Mouse (Mus musculus): ENCODE data around the gene Atf5. TPM values are rescaled to one million over a fixed set of nuclear protein-coding genes. Genes with fewer than 3 reads are reported as not detected.

Atf5 gene
- total RNA-seq, 2 experiments from 2014 or later = 22.2 to 26.5 TPM

GRCm38 (mm10) chr7:44850789-44851624 lies 34.5 kb upstream of the Atf5 start:
- intact Hi-C loops (cut with DNase I) = no loop called here
- no peak for DNase-seq (ENCODE audit: low spot score in 2 of 2)

DNA sequence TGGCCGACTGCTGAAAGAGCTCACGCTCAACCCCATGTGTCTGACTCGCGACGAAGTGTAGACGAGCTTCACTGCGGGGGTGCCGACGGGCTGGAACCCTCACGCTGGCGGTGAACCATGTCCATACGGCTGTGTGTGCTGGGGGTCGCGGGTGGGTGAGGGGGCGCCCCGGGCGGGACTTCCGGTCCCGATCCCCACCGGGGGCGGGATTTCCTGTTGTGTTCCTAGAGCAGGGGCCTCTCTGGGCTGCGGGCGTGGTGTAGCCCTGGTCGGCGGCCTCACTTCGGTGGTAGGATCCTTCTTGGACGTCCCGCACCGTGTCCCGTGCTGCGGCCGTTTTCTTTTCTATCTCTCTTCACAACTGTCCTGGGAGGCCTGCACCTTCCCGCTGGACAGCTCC lies 33.7 kb upstream of the Atf5 start:
- DNase-seq (ENCODE audit: low spot score in 2 of 2) = peak; percentile 77 to 80
- intact Hi-C loops (cut with DNase I) = no loop called here

GRCm38 (mm10) chr7:44849416-44850111 lies 33.1 kb upstream of the Atf5 start:
- peak; percentile 91 for DNase-seq (ENCODE audit: low spot score in 2 of 2)
- intact Hi-C loops (cut with DNase I) = loop anchor here (1.0 kb wide), 1 partner anchor 20 kb away; the partner anchor contains the start of gene Ptov1

DNA sequence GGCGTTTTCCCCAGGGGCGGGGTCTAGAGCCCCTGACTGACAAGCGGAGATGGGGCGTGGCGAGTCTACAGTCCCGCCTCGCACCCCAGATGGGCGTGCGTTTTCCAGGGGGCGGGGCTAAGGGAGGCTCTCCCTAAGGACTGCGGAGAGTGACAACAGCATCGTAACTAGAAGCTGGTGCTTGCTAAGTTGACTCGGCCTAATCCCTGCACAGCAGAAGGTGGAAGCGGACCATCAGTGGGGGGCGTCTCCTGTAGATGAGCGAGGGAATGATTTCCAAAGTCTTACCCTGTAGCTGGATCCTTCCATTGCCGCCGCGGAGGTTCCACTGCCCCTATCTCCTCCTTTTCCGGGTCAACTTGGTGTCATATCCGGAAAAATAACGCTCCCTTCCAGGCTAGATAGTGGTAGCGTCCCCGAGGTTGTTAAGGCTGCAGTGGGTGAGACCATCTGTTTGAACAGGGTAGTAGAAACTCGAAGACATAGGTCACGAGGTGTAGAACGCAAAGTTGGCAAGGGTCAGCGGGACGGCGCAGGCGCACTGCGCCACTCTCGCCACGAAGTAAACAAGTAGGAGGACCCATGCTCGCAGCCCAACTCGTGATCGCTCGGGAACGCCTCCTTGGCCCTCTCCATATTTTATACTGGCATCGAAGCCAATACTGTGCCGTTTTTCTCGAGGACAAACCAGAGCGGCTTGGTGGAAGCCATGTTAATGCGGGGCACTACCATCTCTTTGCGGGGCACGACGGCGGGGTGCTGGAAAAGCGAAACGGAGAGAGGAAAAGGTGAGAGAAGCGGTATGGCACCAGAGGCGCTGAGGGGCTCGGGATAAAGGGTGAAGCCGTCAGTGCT lies 32.3 kb upstream of the Atf5 start, which contains the start of the genes Akt1s1 and Tbc1d17:
Gene Akt1s1, plus strand, starts transcription at position 431 of the 855 bp plus-strand sequence.
Gene Tbc1d17, minus strand, starts transcription at position 519 of the 855 bp plus-strand sequence.
- intact Hi-C loops (cut with DNase I) = loop anchor here (1.0 kb wide), 1 partner anchor 21 kb away; the partner anchor contains the start of gene Ptov1
- peak; percentile 100 for DNase-seq (ENCODE audit: low spot score in 2 of 2)

GRCm38 (mm10) chr7:44847772-44848171 lies 31.3 kb upstream of the Atf5 start:
- DNase-seq (ENCODE audit: low spot score in 2 of 2) = no peak
- intact Hi-C loops (cut with DNase I) = no loop called here

GRCm38 (mm10) chr7:44846804-44847203 lies 30.3 kb upstream of the Atf5 start:
- DNase-seq (ENCODE audit: low spot score in 2 of 2) = no peak
- intact Hi-C loops (cut with DNase I) = no loop called here

DNA sequence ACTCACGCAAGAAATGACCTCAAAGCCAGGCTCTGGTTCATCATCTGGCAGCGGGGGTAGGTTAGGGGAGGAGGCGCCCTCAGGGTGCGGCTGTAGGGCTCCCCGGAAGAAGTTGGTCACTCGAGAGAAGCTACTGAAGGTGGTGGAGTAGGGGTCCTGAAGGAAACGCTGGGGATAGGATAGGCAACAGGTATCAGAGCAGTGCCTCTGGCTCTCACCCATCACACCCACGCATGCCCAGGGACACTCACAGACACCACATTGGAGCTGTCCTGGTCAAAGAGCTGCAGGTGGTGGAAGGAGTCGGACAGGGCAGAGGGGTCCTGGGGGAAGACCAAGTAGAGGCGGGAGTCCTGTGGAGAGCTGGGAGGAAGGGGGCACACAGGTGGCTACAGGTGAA lies 28.5 kb upstream of the Atf5 start:
- intact Hi-C loops (cut with DNase I) = no loop called here

DNA sequence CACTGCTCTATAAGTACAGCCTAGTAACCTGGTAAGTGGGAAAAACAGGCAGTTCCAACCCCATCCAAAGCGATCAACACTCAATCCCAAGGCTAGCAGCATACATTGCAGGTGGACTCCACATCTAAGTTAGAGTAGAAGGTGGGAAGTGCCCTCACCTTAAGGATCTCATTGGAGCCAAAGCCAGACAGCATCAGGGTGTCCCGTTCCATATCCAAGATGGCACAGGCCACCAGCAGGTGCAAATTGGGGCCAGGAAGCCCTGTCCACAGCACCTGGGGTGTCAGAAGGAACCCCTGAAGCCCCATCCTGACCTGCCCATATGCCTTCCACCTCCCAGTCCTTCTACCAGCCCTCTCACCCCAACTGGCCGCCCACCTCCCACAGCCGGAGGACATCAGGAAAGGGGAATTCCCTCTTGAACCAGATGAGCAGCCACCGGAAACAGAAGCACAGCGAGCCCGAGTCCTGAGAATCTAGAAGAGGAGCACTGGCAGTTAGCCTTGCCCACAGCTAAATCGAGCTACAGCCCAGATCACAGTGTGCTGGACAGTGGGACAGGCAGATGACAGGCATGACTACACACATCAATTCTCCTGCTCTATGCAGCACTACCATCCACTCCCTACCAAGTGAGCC lies 25.5 kb upstream of the Atf5 start:
- intact Hi-C loops (cut with DNase I) = no loop called here

More for the DNA sequence above, 28.5 kb upstream of the Atf5 start:
- DNase-seq (ENCODE audit: low spot score in 2 of 2) = no peak

DNA sequence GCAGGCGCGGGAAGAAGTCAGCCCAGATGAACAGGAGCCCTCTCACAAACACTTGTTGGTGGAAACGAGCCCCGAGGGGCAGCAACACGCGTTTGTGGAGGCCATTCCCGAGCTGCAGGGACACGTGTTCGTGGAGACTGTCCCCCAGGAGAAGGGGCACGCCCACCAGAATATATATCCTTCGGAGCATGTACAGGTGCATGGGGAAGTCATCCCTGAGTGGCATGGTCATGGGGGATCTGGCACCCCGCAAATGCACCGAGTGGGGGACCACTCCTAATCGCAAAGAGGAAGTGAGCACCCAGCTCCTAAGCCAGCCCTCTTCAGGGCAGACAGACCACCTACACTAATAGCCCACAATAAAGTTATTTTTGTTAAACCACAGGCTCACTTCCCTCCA lies 24.0 kb upstream of the Atf5 start:
- intact Hi-C loops (cut with DNase I) = no loop called here
- no peak for DNase-seq (ENCODE audit: low spot score in 2 of 2)

More for the DNA sequence above, 25.5 kb upstream of the Atf5 start:
- no peak for DNase-seq (ENCODE audit: low spot score in 2 of 2)

DNA sequence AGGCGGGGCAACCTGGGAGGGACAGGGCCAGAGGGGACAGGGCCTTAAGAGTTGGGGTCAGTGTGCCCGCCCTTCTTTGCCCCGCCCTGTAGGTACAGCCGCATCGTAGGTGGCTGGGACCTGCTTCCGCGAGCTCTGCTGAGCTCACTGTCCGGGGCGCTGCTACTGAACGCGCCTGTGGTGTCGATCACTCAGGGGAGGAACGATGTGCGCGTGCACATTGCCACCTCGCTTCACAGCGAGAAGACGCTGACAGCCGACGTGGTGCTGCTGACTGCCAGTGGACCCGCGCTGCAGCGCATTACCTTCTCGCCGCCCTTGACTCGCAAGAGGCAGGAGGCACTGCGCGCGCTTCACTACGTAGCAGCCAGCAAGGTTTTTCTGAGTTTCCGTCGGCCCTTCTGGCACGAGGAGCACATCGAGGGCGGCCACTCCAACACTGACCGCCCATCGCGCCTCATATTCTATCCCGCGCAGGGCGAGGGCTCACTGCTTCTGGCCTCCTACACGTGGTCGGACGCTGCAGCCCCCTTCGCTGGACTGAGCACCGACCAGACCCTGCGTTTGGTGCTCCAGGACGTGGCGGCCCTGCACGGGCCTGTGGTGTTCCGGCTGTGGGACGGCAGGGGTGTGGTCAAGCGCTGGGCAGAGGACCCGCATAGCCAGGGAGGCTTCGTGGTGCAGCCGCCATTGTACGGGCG lies 23.2 kb upstream of the Atf5 start:
- intact Hi-C loops (cut with DNase I) = no loop called here
- DNase-seq (ENCODE audit: low spot score in 2 of 2) = peak in 1 of 2 experiments; percentile 55

GRCm38 (mm10) chr7:44839171-44839490 lies 22.7 kb upstream of the Atf5 start:
- no peak for DNase-seq (ENCODE audit: low spot score in 2 of 2)
- intact Hi-C loops (cut with DNase I) = no loop called here

DNA sequence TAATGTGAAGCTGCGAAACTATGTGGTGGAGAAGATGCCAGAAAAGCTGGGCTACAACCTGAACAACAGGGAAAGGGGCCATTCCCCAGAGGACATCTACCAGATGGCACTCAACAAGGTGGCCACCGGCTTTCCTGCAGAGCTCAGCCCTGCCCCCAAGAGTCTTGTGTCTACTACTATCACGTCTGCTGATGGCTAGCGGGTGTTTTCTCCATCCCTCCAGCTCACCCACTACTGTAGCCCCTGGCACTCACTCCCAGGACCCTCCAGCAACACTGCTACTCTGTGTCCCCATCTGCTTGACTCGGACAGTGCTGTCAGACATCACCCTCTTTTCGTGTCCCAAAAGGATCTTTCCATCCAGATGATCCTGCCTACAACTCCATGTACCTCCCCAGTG lies 21.6 kb upstream of the Atf5 start:
- no peak for DNase-seq (ENCODE audit: low spot score in 2 of 2)
- intact Hi-C loops (cut with DNase I) = no loop called here

DNA sequence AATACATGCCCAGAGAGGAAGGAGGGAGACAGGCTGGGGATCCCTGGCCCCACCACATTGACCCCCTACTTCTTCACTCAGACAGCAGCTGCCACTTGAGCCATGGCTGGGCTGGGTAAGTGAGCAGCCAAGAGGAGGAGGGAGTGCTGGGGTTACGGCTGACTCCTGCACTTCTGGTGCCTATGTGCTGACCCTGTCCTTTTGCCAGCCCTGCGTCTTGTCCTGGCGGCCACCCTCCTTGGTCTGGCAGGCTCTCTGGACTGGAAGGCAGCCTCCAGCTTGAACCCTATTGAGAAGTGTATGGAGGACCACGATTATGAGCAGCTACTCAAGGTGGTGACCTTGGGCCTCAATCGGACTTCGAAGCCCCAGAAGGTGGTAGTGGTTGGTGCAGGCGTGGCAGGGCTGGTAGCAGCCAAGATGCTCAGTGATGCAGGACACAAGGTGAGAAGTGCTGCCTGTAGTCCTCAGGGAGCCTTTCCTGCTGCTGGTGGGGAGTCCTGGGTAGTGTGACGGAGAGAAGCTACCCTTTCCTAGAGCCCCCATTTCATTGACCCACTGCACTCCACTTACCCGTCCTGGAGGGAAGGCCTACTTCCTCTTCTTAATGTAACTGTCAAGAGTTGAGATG lies 20.1 kb upstream of the Atf5 start:
- no peak for DNase-seq (ENCODE audit: low spot score in 2 of 2)
- intact Hi-C loops (cut with DNase I) = no loop called here

DNA sequence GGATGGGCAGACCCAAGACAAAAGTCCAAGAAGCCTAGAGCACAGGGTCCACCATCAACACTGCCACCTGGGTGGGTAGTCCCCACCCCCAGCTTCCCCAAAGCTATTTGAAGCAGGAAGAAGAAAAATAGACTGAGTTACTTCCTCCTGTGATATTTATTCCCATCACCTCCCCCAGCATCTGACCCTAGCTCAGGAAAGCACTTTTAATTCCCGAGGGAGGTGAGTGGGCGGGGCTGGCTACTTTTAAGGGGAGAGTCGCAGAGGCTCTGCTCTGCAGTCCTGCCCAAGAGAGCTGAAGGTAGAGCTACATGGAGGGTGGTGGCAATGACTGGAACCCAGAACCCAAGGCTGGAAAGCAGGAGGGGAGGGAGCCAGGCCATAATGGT lies 19.6 kb upstream of the Atf5 start:
- no peak for DNase-seq (ENCODE audit: low spot score in 2 of 2)
- intact Hi-C loops (cut with DNase I) = no loop called here

GRCm38 (mm10) chr7:44835373-44836015 lies 19.0 kb upstream of the Atf5 start:
- intact Hi-C loops (cut with DNase I) = no loop called here
- no peak for DNase-seq (ENCODE audit: low spot score in 2 of 2)

- intact Hi-C loops (cut with DNase I) = no loop called here
- DNase-seq (ENCODE audit: low spot score in 2 of 2) = no peak
These were observed 16.3 kb upstream of the Atf5 start for GRCm38 (mm10) chr7:44832763-44833162.

DNA sequence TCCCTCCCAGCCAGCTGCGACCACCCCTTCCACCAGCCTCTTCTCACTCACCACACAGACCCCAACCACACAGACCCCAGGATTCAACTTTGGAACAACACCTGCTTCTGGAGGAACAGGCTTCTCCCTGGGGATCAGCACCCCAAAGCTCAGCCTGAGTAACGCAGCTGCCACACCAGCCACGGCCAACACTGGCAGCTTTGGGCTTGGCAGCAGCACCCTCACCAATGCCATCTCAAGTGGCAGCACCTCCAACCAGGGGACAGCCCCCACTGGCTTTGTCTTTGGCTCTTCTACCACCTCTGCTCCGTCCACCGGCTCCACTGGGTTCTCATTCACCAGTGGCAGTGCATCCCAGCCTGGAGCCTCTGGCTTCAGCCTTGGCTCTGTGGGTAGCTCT lies 12.2 kb upstream of the Atf5 start:
- no peak for DNase-seq (ENCODE audit: low spot score in 2 of 2)
- intact Hi-C loops (cut with DNase I) = no loop called here

DNA sequence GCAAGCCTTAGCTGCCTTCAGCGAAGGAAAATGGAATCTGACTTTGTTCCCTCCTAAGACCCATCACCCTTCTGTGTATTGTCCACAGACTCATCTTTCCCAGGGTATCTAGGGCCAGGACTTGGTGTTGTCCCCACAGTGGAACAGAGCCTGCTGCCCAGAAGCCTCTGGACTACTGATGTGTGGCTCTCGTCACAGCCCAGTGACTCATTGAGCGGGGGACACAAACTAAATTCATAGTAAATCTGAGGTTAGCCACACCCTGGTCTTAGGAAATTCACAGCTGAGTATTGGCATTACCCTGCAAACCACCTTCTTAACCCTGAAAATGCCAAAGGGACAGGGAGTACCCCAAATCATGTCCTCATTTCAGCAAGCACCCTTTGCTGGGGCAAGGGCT lies 10.3 kb upstream of the Atf5 start:
- intact Hi-C loops (cut with DNase I) = no loop called here

More for the DNA sequence above, 10.3 kb upstream of the Atf5 start:
- no peak for DNase-seq (ENCODE audit: low spot score in 2 of 2)
